Mouse (Mus musculus) CD4-positive, CD25-positive, alpha-beta regulatory T cell, adult 2 months (primary cell): Measurements from ENCODE around the gene Ykt6.
"Not testable (repeated sequence)": the region's sequence is repeated elsewhere in the genome, so short reads cannot be mapped to it uniquely, and the experiment has no call there.

ENCODE experiments used
- DNase-seq: peaks from one replicate; pipeline ENCODE4 v3.0.0-alpha.2; 2012; ENCODE audit warnings: low read depth, low spot score

Gene Ykt6

GRCm38 (mm10) chr11:5955546-5956276 lies at the start of gene Ykt6:
TSS of gene Ykt6 (plus strand) at chr11:5955693.
- peak; percentile 89 for DNase-seq

- no peak for DNase-seq
Observed at GRCm38 (mm10) chr11:5905778-5906518, 49.5 kb upstream of the Ykt6 start.

- no peak for DNase-seq
Observed at GRCm38 (mm10) chr11:5907096-5907495, 48.4 kb upstream of the Ykt6 start.

- DNase-seq, result no peak
Observed at GRCm38 (mm10) chr11:5908642-5909041, 46.9 kb upstream of the Ykt6 start.

GRCm38 (mm10) chr11:5912635-5913034 lies 42.9 kb upstream of the Ykt6 start:
- DNase-seq, result peak; percentile 57

- no peak for DNase-seq
Observed at GRCm38 (mm10) chr11:5913256-5913655, 42.2 kb upstream of the Ykt6 start.

GRCm38 (mm10) chr11:5913936-5914335 lies 41.6 kb upstream of the Ykt6 start:
- no peak for DNase-seq

- no peak for DNase-seq
Observed at GRCm38 (mm10) chr11:5914940-5915339, 40.6 kb upstream of the Ykt6 start.

GRCm38 (mm10) chr11:5915429-5916177 lies 39.9 kb upstream of the Ykt6 start:
- no peak for DNase-seq

- no peak for DNase-seq
Observed at GRCm38 (mm10) chr11:5916178-5916548, 39.3 kb upstream of the Ykt6 start.

- no peak for DNase-seq
Observed at GRCm38 (mm10) chr11:5918111-5918510, 37.4 kb upstream of the Ykt6 start.

- no peak for DNase-seq
Observed at GRCm38 (mm10) chr11:5919606-5920005, 35.9 kb upstream of the Ykt6 start.

GRCm38 (mm10) chr11:5920323-5920960 lies 35.1 kb upstream of the Ykt6 start:
- DNase-seq, result peak; percentile 67

- no peak for DNase-seq
Observed at GRCm38 (mm10) chr11:5924699-5925098, 30.8 kb upstream of the Ykt6 start.

GRCm38 (mm10) chr11:5926696-5927220 lies 28.7 kb upstream of the Ykt6 start:
- no peak for DNase-seq

GRCm38 (mm10) chr11:5930578-5930977 lies 24.9 kb upstream of the Ykt6 start:
- no peak for DNase-seq

- DNase-seq, result peak; percentile 31
Observed at GRCm38 (mm10) chr11:5931947-5932346, 23.5 kb upstream of the Ykt6 start.

GRCm38 (mm10) chr11:5934531-5934930 lies 21.0 kb upstream of the Ykt6 start:
- not testable (repeated sequence) for DNase-seq

GRCm38 (mm10) chr11:5942966-5943365 lies 12.5 kb upstream of the Ykt6 start:
- DNase-seq, result no peak

- DNase-seq, result no peak
Observed at GRCm38 (mm10) chr11:5945096-5945495, 10.4 kb upstream of the Ykt6 start.

- no peak for DNase-seq
Observed at GRCm38 (mm10) chr11:5947796-5948195, 7.7 kb upstream of the Ykt6 start.
